Mouse (Mus musculus) myocyte (in vitro differentiated cells): Measurements from ENCODE around the gene Rbfox1. TPM values are rescaled to one million over a fixed set of nuclear protein-coding genes. Genes with fewer than 3 reads are reported as not detected.

Experiments used
- H3K27me3 ChIP-seq: one replicate; pipeline ENCODE4 v1.6.1; 2011; ENCODE audit not compliant: control insufficient read depth, insufficient read depth, insufficient read length
- H3K36me3 ChIP-seq: one replicate; pipeline ENCODE4 v1.6.1; 2011; ENCODE audit not compliant: control insufficient read depth, insufficient read depth
- H3K4me2 ChIP-seq: one replicate; pipeline ENCODE4 v1.6.1; 2011; ENCODE audit warnings: low read depth, control low read depth
- H3K4me3 ChIP-seq: one replicate; pipeline ENCODE4 v1.5.1; 2011; ENCODE audit warnings: mild to moderate bottlenecking, control low read depth, moderate library complexity
- H3K79me2 ChIP-seq: one replicate; pipeline ENCODE4 v1.6.1; 2011; ENCODE audit not compliant: control insufficient read depth, insufficient read depth
- H3ac ChIP-seq: one replicate; pipeline ENCODE4 v1.6.1; 2011; ENCODE audit not compliant: control insufficient read depth, insufficient read length
- CEBPB ChIP-seq: IDR thresholded peaks from 2 replicates; pipeline ENCODE4 v1.6.1; 2011; ENCODE audit warnings: mild to moderate bottlenecking, moderate library complexity; ENCODE audit not compliant: poor library complexity, insufficient read depth, severe bottlenecking
- E2F4 ChIP-seq: IDR thresholded peaks from one replicate; pipeline ENCODE4 v1.6.1; 2011; ENCODE audit warnings: mild to moderate bottlenecking, control low read depth, moderate library complexity; ENCODE audit not compliant: insufficient read depth
- MAX ChIP-seq: IDR thresholded peaks from one replicate; pipeline ENCODE4 v1.6.1; 2011; ENCODE audit warnings: low read depth, mild to moderate bottlenecking, control low read depth
- MYOD1 ChIP-seq, 3 experiments: IDR thresholded peaks; one replicate each; pipeline ENCODE4 v1.6.1; 2011; ENCODE audit warnings: control low read depth in 2 of 3, low read depth in 2 of 3, mild to moderate bottlenecking in 2 of 3, moderate library complexity in 1 of 3; ENCODE audit not compliant: insufficient read length in 2 of 3, control insufficient read depth in 1 of 3
- MYOG ChIP-seq, 3 experiments: IDR thresholded peaks; one replicate each; pipeline ENCODE4 v1.6.1; 2011; ENCODE audit warnings: control low read depth in 2 of 3, low read depth in 2 of 3, mild to moderate bottlenecking in 2 of 3; ENCODE audit not compliant: insufficient read length in 2 of 3, control insufficient read depth in 1 of 3, insufficient read depth in 1 of 3
- POLR2A ChIP-seq: IDR thresholded peaks from one replicate; pipeline ENCODE4 v1.6.1; 2011; ENCODE audit warnings: low read depth, mild to moderate bottlenecking, control low read depth, moderate library complexity; ENCODE audit not compliant: insufficient read length
- POLR2AphosphoS2 ChIP-seq: IDR thresholded peaks from one replicate; pipeline ENCODE4 v1.6.1; 2011; ENCODE audit warnings: low read depth, control low read depth; ENCODE audit not compliant: insufficient read length
- REST ChIP-seq: IDR thresholded peaks from one replicate; pipeline ENCODE4 v1.6.1; 2011; ENCODE audit warnings: mild to moderate bottlenecking, control low read depth, moderate library complexity; ENCODE audit not compliant: insufficient read depth, insufficient read length
- SRF ChIP-seq: IDR thresholded peaks from one replicate; pipeline ENCODE4 v1.6.1; 2011; ENCODE audit warnings: low read depth; ENCODE audit not compliant: control insufficient read depth, insufficient read length
- TCF12 ChIP-seq: IDR thresholded peaks from one replicate; pipeline ENCODE4 v1.6.1; 2011; ENCODE audit warnings: mild to moderate bottlenecking, control low read depth; ENCODE audit not compliant: poor library complexity, insufficient read depth, severe bottlenecking
- TCF3 ChIP-seq: IDR thresholded peaks from one replicate; pipeline ENCODE4 v1.6.1; 2011; ENCODE audit warnings: low read depth, control low read depth; ENCODE audit not compliant: insufficient read length
- USF1 ChIP-seq: IDR thresholded peaks from one replicate; pipeline ENCODE4 v1.6.1; 2011; ENCODE audit warnings: low read depth, mild to moderate bottlenecking, control low read depth, moderate library complexity
- polyA plus RNA-seq: library from polyadenylated mRNA; unstranded; fragments of >200 nt; fragmentation: generic; extraction: Trizol; gene quantifications from one replicate; pipeline ENCODE4 v1.2.1, GENCODE M21; 2012; ENCODE audit warnings: missing spikeins

Gene Rbfox1
- polyA plus RNA-seq, 1 experiment = 8.3 TPM

GRCm38 (mm10) chr16:7226000-7226399 lies 1340.8 kb downstream of the Rbfox1 start:
- no peak overlapping the region for H3ac ChIP-seq

GRCm38 (mm10) chr16:7228246-7228645 lies 1343.1 kb downstream of the Rbfox1 start:
- H3K36me3 ChIP-seq = no peaks in the 10 kb centered on the region
- H3K79me2 ChIP-seq = no peaks in the 10 kb centered on the region
- no peak for TF ChIP-seq MYOG (IDR thresholded peaks at IDR 0.05; ENCODE audit: control insufficient read depth in 1 of 3, insufficient read depth in 1 of 3, insufficient read length in 2 of 3, low read depth in 2 of 3)
- TF ChIP-seq E2F4 = no peak
- TF ChIP-seq MAX = no peak
- no peak for TF ChIP-seq CEBPB
- TF ChIP-seq REST = no peak
- no peak for TF ChIP-seq USF1
- TF ChIP-seq POLR2AphosphoS2 = no peak
- no peak for TF ChIP-seq TCF12
- TF ChIP-seq TCF3 = no peak
- TF ChIP-seq POLR2A = no peak
- no peak overlapping the region for H3ac ChIP-seq
- no peak overlapping the region for H3K4me3 ChIP-seq
- no peak overlapping the region for H3K4me2 ChIP-seq
- no peaks in the 10 kb centered on the region for H3K27me3 ChIP-seq

More at GRCm38 (mm10) chr16:7226000-7226399, 1340.8 kb downstream of the Rbfox1 start:
- Histone ChIP-seq H3K27me3 (no peaks in the 10 kb centered on the region), H3K4me3 (no peak overlapping the region), H3K4me2 (no peak overlapping the region), H3K79me2 (no peaks in the 10 kb centered on the region), H3K36me3 (no peaks in the 10 kb centered on the region)
- TF ChIP-seq TCF12 (no peak), MAX (no peak), SRF (no peak), USF1 (no peak), E2F4 (no peak), POLR2AphosphoS2 (no peak), CEBPB (no peak), REST (no peak), MYOD1 (IDR thresholded peaks at IDR 0.05; ENCODE audit: control insufficient read depth in 1 of 3, insufficient read length in 2 of 3, low read depth in 2 of 3) (no peak), TCF3 (no peak), MYOG (IDR thresholded peaks at IDR 0.05; ENCODE audit: control insufficient read depth in 1 of 3, insufficient read depth in 1 of 3, insufficient read length in 2 of 3, low read depth in 2 of 3) (no peak), POLR2A (no peak)

GRCm38 (mm10) chr16:7229232-7229631 lies 1344.1 kb downstream of the Rbfox1 start:
- no peaks in the 10 kb centered on the region for H3K27me3 ChIP-seq
- TF ChIP-seq TCF12 = no peak
- no peak for TF ChIP-seq SRF
- no peak for TF ChIP-seq MYOG (IDR thresholded peaks at IDR 0.05; ENCODE audit: control insufficient read depth in 1 of 3, insufficient read depth in 1 of 3, insufficient read length in 2 of 3, low read depth in 2 of 3)
- TF ChIP-seq E2F4 = no peak
- no peak for TF ChIP-seq TCF3
- no peak for TF ChIP-seq MAX
- TF ChIP-seq REST = no peak
- TF ChIP-seq POLR2AphosphoS2 = no peak
- H3ac ChIP-seq = no peak overlapping the region
- no peak overlapping the region for H3K4me3 ChIP-seq
- H3K4me2 ChIP-seq = no peak overlapping the region
- no peaks in the 10 kb centered on the region for H3K36me3 ChIP-seq
- no peaks in the 10 kb centered on the region for H3K79me2 ChIP-seq

- Histone ChIP-seq H3K4me2 (no peak overlapping the region), H3K27me3 (no peaks in the 10 kb centered on the region), H3ac (no peak overlapping the region), H3K79me2 (no peaks in the 10 kb centered on the region), H3K36me3 (no peaks in the 10 kb centered on the region), H3K4me3 (no peak overlapping the region)
- TF ChIP-seq E2F4 (no peak), MAX (no peak), USF1 (no peak), SRF (no peak), MYOG (IDR thresholded peaks at IDR 0.05; ENCODE audit: control insufficient read depth in 1 of 3, insufficient read depth in 1 of 3, insufficient read length in 2 of 3, low read depth in 2 of 3) (no peak), POLR2A (no peak), TCF12 (no peak), TCF3 (no peak), CEBPB (no peak), POLR2AphosphoS2 (no peak), REST (no peak), MYOD1 (IDR thresholded peaks at IDR 0.05; ENCODE audit: control insufficient read depth in 1 of 3, insufficient read length in 2 of 3, low read depth in 2 of 3) (no peak)
Measured at GRCm38 (mm10) chr16:7241627-7242026, 1356.5 kb downstream of the Rbfox1 start.

- Histone ChIP-seq H3ac (no peak overlapping the region), H3K4me3 (no peak overlapping the region), H3K4me2 (no peak overlapping the region), H3K36me3 (no peaks in the 10 kb centered on the region), H3K27me3 (no peaks in the 10 kb centered on the region), H3K79me2 (no peaks in the 10 kb centered on the region)
- TF ChIP-seq E2F4 = no peak
- no peak for TF ChIP-seq REST
- no peak for TF ChIP-seq POLR2A
Measured at GRCm38 (mm10) chr16:7242501-7242900, 1357.3 kb downstream of the Rbfox1 start.
